Mouse (Mus musculus) cerebellum, adult 11-12 months (tissue): ENCODE measurements around the gene Gm34653.
"Not testable (repeated sequence)": the region's sequence is repeated elsewhere in the genome, so short reads cannot be mapped to it uniquely, and the experiment has no call there.

Source experiments
- DNase-seq: peaks from one replicate; pipeline ENCODE4 v3.0.0; 2022

Gene Gm34653

DNA sequence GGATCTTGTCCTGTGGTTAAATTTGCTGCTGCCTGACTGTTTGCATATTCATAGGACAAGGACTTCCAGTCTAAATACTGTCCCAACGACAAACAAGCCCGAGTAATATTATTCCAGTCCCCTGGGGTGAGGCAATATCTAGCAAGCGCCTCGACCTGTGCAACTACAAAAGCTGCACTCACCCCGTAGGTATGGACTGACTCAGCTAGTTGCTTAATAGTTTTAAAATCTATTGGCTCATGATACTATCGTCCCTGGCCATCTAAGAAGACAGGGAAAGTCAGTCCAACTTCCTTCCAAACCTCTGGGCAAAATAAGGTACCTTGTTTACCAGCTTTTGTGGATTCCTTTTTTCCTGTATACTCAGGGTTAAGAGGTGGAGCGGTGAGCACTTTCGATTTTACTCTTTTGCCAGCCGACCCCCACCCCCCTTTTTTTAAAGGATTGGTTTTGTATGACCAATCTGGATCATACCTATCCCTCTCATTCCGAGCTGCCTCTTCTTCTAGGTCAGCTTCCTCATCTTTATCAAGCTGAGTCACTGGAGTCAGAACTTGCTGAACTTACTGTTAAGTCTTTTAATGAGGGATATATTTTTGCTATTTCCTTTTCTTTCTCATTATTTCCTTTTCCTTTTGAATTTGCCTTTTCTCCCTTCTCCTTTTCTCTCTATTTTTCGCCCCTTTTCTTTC lies at the start of gene Gm34653:
Gene Gm34653, plus strand, starts transcription at position 242 of the 692 bp plus-strand sequence.
- DNase-seq: not testable (repeated sequence)

DNA sequence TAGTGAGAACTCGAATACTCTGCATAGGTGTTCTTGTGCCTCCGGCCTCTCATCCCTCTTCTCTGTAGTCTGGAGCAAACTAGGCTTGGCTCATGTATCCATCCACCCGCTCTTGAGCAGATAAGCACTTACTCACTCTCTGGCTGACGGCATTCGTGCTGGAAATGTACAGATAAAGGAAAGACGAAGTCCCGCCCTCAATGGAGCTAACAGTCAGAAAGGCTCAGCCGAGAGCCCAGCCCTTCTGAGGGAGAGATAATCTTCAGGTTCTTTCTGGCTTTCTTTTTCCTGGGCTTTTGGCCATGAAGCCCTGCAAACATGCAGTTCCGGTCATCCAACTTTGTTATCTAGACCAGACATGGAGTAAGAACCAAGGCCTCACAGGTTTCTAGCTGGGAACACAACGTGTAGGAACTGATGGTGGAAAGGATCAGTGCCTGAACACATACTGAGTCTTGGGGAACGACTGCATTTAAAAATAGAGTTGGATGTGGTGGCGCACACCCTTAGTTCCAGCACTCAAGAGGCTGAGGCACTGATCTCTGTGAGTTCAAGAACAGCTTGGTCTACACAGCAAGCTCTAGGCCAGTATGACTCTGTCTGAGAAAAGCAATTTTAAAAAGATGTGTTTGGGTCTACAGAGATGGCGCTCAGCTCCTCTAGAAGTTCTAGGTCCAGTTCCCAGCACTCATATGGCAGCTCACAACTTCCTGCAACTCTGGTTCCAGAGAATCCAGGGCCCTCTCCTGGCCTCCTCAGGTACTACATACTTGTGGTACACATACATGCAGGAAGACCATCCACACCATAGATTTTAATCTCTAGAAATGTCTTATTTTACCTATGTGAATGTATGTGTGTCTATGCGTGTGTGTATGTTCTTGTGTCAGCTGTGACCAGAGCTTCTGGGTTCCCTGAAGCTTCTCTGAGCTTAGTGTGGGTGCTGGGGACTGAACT lies 49.5 kb upstream of the Gm34653 start:
- DNase-seq: no peak

DNA sequence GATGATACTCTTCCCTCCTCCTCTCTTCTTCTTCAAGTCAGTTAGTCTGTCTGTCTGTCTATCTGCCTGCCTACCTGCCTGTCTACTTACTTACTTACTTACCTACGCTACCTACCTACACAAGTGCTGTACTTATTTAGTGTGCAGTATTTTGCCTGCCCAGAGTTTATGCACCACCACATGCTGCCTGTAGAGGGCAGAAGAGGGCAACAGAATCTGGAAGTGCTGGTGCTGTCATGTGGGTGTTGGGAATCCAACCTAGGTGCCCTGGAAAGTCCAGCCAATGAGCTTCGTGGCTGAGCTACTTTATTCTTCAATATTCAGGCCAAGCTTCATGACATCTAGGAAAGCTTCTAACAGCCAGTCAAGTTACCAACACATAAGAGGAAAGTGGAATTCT lies 48.7 kb upstream of the Gm34653 start:
- no peak for DNase-seq

- no peak for DNase-seq
These were observed 42.5 kb upstream of the Gm34653 start for GRCm38 (mm10) chr2:34790282-34790681.

DNA sequence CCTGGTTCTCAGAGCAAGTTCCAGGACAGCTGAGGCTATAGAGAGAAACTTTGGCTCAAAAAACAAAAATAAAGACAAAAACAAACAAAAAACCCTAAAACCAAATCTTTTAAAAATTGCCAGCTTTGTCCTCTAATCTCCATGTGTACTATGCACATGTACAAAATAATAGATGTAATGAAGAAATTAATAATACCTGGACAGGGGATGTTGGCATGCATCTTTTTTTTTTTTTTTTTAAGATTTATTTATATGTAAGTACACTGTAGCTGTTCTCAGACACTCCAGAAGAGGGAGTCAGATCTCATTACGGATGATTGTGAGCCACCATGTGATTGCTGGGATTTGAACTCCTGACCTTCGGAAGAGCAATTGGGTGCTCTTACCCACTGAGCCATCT lies 40.3 kb upstream of the Gm34653 start:
- DNase-seq: not testable (repeated sequence)

DNA sequence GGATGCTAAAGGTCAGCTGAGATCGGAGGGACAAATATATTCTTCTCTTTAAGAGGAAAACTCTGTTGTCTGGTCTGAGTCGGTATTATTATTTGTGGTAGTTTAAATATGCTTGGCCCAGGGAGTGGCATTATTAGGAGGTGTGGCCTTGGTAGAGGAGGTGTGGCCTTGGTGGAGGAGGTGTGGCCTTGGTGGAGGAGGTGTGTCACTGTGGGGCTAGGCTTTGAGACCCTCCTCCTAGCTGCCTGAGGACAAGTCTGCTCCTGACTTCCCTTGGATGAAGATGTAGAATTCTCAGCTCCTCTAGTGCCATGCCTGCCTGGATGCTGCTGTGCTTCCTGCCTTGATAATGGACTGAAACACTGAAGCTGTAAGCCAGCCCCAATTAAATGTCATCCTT lies 38.3 kb upstream of the Gm34653 start:
- DNase-seq: no peak

- DNase-seq: no peak
These were observed 37.4 kb upstream of the Gm34653 start for GRCm38 (mm10) chr2:34795426-34795825.

DNA sequence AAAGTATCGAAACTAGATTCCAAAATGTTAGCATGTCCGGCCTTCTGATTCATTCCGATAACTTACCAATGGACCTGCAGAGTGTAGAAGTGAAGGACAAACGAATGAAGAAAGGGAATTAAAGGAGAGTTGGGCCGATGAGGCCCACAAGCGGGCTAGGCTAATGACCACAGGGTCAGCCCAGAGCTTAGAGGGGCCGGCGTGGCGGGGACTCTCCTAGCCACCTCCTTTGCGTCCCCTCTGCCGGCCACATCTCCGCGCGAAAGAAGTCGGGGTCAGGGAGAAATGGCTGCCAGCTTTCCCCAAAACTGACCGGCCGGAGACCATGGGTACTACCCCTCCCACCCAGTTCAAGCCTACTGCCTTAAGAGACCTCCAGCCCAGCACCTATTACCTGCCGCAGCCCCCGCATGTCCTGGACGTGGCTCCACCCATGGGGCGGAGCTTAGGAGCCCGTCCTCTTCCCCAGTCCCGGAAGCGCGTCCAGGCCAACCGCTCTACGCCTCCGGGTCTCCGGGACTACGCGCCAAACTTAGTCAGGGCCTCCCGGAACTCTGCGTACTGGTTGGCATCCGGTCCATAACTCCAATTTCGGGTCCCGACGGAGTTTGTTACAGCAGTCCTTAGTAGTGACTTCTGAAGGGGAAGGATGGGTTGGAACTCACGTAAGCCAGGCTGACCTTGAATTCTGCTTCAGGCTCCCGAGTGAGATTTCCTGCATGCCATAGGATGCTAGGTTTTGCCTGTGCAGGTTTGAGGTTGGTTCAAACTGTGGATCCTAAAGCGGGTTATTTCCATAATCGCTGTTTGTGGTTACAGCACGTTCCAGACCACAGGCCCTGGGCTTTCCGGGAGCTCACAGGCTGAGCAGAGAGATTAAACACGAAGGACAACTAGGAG lies 33.2 kb upstream of the Gm34653 start, which contains the start of gene Rabepk:
Gene Rabepk, minus strand, starts transcription at position 556 of the 900 bp plus-strand sequence.
- peak; percentile 87 for DNase-seq

DNA sequence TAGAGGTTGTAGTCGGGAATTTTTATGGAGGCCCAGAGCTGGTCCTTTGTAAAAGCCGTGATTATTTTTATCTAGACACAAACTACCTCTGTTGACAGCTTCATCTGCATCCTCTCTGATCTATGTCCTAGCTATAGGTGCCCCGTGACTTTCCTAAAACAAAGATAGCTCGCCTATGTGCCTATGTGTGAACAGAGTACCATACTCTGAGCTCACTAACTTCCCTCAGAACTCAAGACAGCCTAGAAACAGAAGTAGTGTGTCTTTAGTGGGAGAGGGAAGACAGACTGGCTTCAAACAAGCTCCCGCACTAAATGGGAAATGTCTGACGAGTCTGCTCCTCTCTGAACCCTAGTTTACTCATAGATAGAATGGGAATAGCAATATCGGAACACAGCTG lies 32.4 kb upstream of the Gm34653 start:
- DNase-seq: no peak

DNA sequence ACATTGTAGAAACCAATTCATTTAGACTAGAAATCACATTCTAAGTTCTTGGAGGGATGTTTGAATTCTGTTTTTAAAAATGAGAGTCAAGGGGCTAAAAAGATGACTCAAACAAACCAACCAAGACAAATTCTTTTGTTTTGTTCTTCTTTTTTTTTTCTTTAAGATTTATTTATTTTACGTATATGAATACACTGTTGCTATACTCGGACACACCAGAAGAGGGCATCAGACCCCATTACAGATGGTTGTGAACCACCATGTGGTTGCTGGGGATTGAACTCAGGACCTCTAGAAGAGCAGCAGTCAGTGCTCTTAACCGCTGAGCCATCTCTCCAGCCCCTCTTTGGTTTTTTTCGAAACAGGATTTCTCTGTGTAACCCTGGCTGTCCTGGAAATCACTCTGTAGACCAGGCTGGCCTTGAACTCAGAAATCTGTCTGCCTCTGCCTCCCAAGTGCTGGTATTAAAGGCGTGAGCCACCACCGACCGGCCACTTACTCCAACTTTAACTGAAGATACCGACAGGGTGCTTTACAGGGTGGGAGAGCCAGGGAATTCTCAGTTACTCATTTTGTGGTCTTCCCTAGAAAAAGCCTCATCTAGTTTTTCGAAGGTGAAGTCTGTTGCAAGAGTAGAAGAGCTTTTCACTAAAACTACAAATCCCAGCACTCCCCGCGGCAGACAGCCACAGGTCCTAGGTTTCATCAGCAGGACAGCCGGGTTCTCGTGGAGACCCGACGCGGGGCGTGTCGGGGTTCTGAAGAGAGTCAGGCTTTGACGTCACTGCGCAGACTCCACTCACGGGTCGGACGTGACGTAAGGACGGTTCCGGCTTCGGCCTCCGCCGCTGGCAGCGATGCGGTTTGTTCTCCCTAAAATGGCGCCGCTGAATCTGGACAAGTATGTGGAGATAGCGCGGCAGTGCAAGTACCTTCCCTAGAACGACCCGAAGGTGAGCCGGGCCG lies 31.0 kb upstream of the Gm34653 start:
- DNase-seq: peak; percentile 98

- DNase-seq: not testable (repeated sequence)
These were observed 30.1 kb upstream of the Gm34653 start for GRCm38 (mm10) chr2:34802565-34803245.

GRCm38 (mm10) chr2:34803746-34804145 lies 29.1 kb upstream of the Gm34653 start:
- DNase-seq: peak; percentile 32

DNA sequence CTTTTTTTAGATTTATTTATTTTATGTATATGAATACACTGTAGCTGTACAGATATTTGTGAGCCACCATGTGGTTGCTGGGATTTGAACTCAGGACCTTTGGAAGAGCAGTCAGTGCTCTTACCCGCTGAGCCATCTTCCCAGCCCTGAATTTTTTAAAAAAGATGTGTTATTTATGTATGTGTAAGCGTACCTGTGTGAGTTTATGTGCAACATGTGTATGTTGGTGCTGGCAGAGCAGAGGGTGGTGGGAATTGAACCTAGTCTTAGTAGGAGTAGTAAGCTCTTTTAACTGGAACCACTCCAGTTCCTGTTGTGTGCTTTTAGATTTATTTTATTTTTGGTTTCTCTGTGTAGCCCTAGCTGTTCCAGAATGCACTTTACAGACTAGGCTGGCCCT lies 28.6 kb upstream of the Gm34653 start:
- DNase-seq: no peak

GRCm38 (mm10) chr2:34804815-34805214 lies 28.0 kb upstream of the Gm34653 start:
- no peak for DNase-seq

- no peak for DNase-seq
These were observed 27.4 kb upstream of the Gm34653 start for GRCm38 (mm10) chr2:34805364-34805950.

DNA sequence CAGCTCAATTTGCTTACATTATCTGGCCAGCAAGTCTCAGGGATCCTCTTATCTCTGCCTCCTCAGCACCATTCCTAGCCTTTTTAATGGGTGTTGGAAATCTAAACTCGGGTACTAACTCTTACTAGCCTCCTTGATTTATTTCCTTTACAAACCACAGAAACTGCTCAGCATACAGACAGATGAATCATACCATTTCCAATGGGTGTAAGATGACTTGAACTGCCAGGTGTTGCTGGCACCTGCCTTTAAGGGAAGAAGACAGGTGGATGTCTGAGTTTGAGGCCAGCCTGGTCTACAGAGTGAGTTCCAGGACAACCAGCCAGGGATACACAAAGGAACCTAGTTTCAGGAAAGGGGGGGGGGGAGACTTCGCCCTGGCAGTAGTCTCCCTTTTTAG lies 24.8 kb upstream of the Gm34653 start:
- DNase-seq: no peak

GRCm38 (mm10) chr2:34809568-34809967 lies 23.2 kb upstream of the Gm34653 start:
- DNase-seq: no peak

DNA sequence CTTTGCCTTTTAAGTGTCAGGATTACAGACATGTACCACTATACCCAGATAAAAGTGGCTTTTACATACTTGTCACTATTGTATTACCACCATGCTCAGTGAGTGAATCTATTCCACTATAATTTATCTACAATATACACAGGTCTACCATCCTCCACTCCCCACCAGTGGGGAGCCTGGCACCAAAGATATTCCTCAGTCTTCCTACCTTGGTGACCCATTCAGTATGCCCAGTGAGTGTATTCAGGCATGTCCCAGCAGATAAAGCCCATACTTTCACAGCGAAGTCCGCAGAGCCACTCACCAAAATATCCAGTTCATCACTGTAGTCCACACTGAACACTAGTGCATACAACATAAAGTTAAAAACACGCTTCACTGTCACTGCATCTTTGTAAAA lies 22.0 kb upstream of the Gm34653 start:
- no peak for DNase-seq

DNA sequence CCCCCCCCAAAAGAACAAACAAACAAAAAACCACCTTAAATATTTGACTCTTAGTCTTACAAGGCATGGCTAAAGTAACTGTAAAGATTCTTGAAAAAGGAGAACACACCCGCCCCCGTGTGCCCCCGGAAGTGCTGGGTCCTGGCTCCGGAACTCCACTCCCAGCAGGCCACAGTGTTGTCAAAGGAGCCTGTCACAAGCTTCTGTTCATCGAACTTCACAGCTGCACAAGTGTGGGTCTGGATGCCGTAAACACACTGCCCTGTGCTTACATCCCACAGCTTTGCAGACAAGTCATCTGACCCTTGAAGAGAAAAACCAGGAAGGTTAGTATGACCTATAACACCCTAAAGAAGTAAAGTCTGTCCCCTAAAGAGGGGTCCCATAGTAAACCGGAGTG lies 20.1 kb upstream of the Gm34653 start:
- no peak for DNase-seq

GRCm38 (mm10) chr2:34815893-34816292 lies 16.9 kb upstream of the Gm34653 start:
- DNase-seq: not testable (repeated sequence)

GRCm38 (mm10) chr2:34818492-34818891 lies 14.3 kb upstream of the Gm34653 start:
- DNase-seq: no peak
